8 mouse cellular contexts compared by ENCODE assay signal in genomic region chr7:109751427-109752007, GRCm38 (mm10). TPM values are rescaled to one million over a fixed set of nuclear protein-coding genes. Genes with fewer than 3 reads are reported as not detected.
DNase-seq lines count a peak whose midpoint lies in the region; ATAC-seq and TF ChIP-seq lines count a peak whose summit lies in the region.

No protein-coding gene starts in this region.

- peak overlapping the region; percentile 67 for H3K4me2 ChIP-seq in embryonic facial prominence, embryonic 14.5 days (ENCODE audit: low read depth, low read length)
- H3K4me2 ChIP-seq in intestine, embryonic 14.5 days (ENCODE audit: low read length): peak overlapping the region; percentile 90

- no peak for ATAC-seq in embryonic facial prominence, embryonic 14.5 days (ENCODE audit: low read depth)
- no peak; the same call in none of the 2 replicates for ATAC-seq in intestine, embryonic 14.5 days (replicated peaks; ENCODE audit: low FRiP score, low TSS enrichment, low read depth)
- peak; percentile 19 for ATAC-seq in megakaryocyte progenitor cell, adult 5-6 weeks (replicated peaks; ENCODE audit: poor library complexity)

- H3K9me3 ChIP-seq in embryonic facial prominence, embryonic 14.5 days (ENCODE audit: control insufficient read depth, low read length): no peaks in the 10 kb centered on the region
- no peaks in the 10 kb centered on the region for H3K9me3 ChIP-seq in intestine, embryonic 14.5 days (ENCODE audit: control insufficient read depth, low read length)

- no peak for TF ChIP-seq CTCF in liver, adult 2 months (IDR thresholded peaks at IDR 0.05; ENCODE audit: low read depth, low read length)

- peaks cover 7% of the 10 kb centered on the region; the same call in 1 of the 2 replicates for H3K4me1 ChIP-seq in liver, adult 2 months (ENCODE audit: control insufficient read depth, insufficient read depth, low read length)
- peaks cover 16% of the 10 kb centered on the region for H3K4me1 ChIP-seq in embryonic facial prominence, embryonic 14.5 days (ENCODE audit: control insufficient read depth, insufficient read depth, low read length)
- peaks cover 5% of the 10 kb centered on the region for H3K4me1 ChIP-seq in intestine, embryonic 14.5 days (replicated peaks; ENCODE audit: control insufficient read depth, insufficient read depth, low read length)

- no peak for TF ChIP-seq POLR2A in liver, adult 2 months (IDR thresholded peaks at IDR 0.05; ENCODE audit: extremely low read depth, insufficient read depth, low read length)

- peak overlapping the region; percentile 96 for H3K9ac ChIP-seq in liver, adult 2 months (ENCODE audit: low read depth, low read length)
- peak overlapping the region; percentile 80 for H3K9ac ChIP-seq in embryonic facial prominence, embryonic 14.5 days (ENCODE audit: low read depth, low read length)
- peak overlapping the region; percentile 88 for H3K9ac ChIP-seq in intestine, embryonic 14.5 days (ENCODE audit: low read length)

- H3K79me2 ChIP-seq in liver, adult 2 months (ENCODE audit: control insufficient read depth, insufficient read depth, low read length): no peaks in the 10 kb centered on the region; the same call in 1 of the 2 replicates

- H3K27ac ChIP-seq in liver, adult 2 months (replicated peaks; ENCODE audit: insufficient read depth, low read depth, low read length): peak overlapping the region; percentile 93
- peak overlapping the region; percentile 83 for H3K27ac ChIP-seq in embryonic facial prominence, embryonic 14.5 days (replicated peaks; ENCODE audit: low read depth, low read length)
- peak overlapping the region; percentile 78 for H3K27ac ChIP-seq in intestine, embryonic 14.5 days (ENCODE audit: low read depth)

- peaks cover 2% of the 10 kb centered on the region; the same call in 1 of the 2 replicates for H3K36me3 ChIP-seq in liver, adult 2 months (ENCODE audit: control insufficient read depth, insufficient read depth, low read length)
- peaks cover 4% of the 10 kb centered on the region; the same call in 1 of the 2 replicates for H3K36me3 ChIP-seq in embryonic facial prominence, embryonic 14.5 days (ENCODE audit: control insufficient read depth, insufficient read depth, low read length)
- H3K36me3 ChIP-seq in intestine, embryonic 14.5 days (ENCODE audit: control insufficient read depth, insufficient read depth, low read length): no peaks in the 10 kb centered on the region

- WGBS in liver, adult 2 months: 3% methylated on average over 13 of the region's 13 CpGs
- WGBS in embryonic facial prominence, embryonic 14.5 days: 3% methylated on average over 13 of the region's 13 CpGs
- 2% methylated on average over 13 of the region's 13 CpGs for WGBS in intestine, embryonic 14.5 days

- H3K27me3 ChIP-seq in liver, adult 2 months (ENCODE audit: control insufficient read depth, insufficient read depth, low read length): no peaks in the 10 kb centered on the region
- H3K27me3 ChIP-seq in embryonic facial prominence, embryonic 14.5 days (replicated peaks; ENCODE audit: control insufficient read depth, insufficient read depth, low read length): no peaks in the 10 kb centered on the region
- no peaks in the 10 kb centered on the region for H3K27me3 ChIP-seq in intestine, embryonic 14.5 days (replicated peaks; ENCODE audit: control insufficient read depth, insufficient read depth, low read length)

- DNase-seq in liver, adult 2 months (ENCODE audit: extremely low read depth, low read depth, low spot score): no peak
- DNase-seq in liver: no peak
- DNase-seq in embryonic facial prominence, embryonic 14.5 days (ENCODE audit: low spot score): no peak
- no peak for DNase-seq in intestine, embryonic 14.5 days (ENCODE audit: low spot score)
- no peak for DNase-seq in left cerebral cortex, adult 9 months (ENCODE audit: low spot score in 2 of 2)
- no peak for DNase-seq in layer of hippocampus, adult 18-20 months (ENCODE audit: low spot score in 2 of 2)
- no peak for DNase-seq in gastrocnemius, adult 8-10 months (ENCODE audit: low spot score in 2 of 2)

- H3K4me3 ChIP-seq in liver, adult 2 months (ENCODE audit: insufficient read depth, low read depth, low read length): peak overlapping the region; percentile 88
- H3K4me3 ChIP-seq in embryonic facial prominence, embryonic 14.5 days (ENCODE audit: low read depth, low read length): peak overlapping the region; percentile 69
- peak overlapping the region; percentile 85 for H3K4me3 ChIP-seq in intestine, embryonic 14.5 days (ENCODE audit: low read depth, low read length)

RNA-seq across cellular contexts. Expression of gene Tmem9b, which starts 1.2 kb away (rescaled TPM):
- 25.2 and 26.3 TPM in 2 replicates for total RNA-seq in liver, adult 2 months (2014; rRNA removed)
- 16.5 and 18.4 TPM in 2 replicates for polyA plus RNA-seq in liver, adult 2 months (2012; rRNA removed)
- polyA plus RNA-seq in embryonic facial prominence, embryonic 14.5 days (2014; fragmentation: Nextera tagmentation; extraction: Ambion mirVana): 71.2 and 73.6 TPM in 2 replicates
- 51.3 and 52.2 TPM in 2 replicates for polyA plus RNA-seq in intestine, embryonic 14.5 days (2014; fragmentation: Nextera tagmentation; extraction: Ambion mirVana)
- total RNA-seq in megakaryocyte progenitor cell, adult 5-6 weeks (2015): 40.5 and 46.5 TPM in 2 replicates
- total RNA-seq in megakaryocyte progenitor cell, adult 5-6 weeks (2017): 16.6 and 26.2 TPM in 2 replicates
- 100 to 1,000 TPM; 102 to 104 TPM for total RNA-seq in layer of hippocampus, adult 18-20 months (2021)
- 10 to 100 TPM; 28.9 to 32.9 (median 31.3) TPM for total RNA-seq in gastrocnemius, adult 8-10 months (2022)

RNA-seq across cellular contexts. Expression of gene Ascl3, which starts 20.0 kb away (rescaled TPM):
- not detected in 2 replicates for total RNA-seq in liver, adult 2 months (2014; rRNA removed)
- 0.18 TPM in 1 of 2 replicates, not detected in the other for polyA plus RNA-seq in liver, adult 2 months (2012; rRNA removed)
- 0.42 TPM in 1 of 2 replicates, not detected in the other for polyA plus RNA-seq in embryonic facial prominence, embryonic 14.5 days (2014; fragmentation: Nextera tagmentation; extraction: Ambion mirVana)
- 0.46 TPM in 1 of 2 replicates, not detected in the other for polyA plus RNA-seq in intestine, embryonic 14.5 days (2014; fragmentation: Nextera tagmentation; extraction: Ambion mirVana)
- total RNA-seq in megakaryocyte progenitor cell, adult 5-6 weeks (2015): not detected in 2 replicates
- not detected in 2 replicates for total RNA-seq in megakaryocyte progenitor cell, adult 5-6 weeks (2017)
- total RNA-seq in layer of hippocampus, adult 18-20 months (2021): not detected
- total RNA-seq in gastrocnemius, adult 8-10 months (2022): not detected

RNA-seq across cellular contexts. Expression of gene BC051019, which starts 27.9 kb away (rescaled TPM):
- not detected in 2 replicates for total RNA-seq in liver, adult 2 months (2014; rRNA removed)
- not detected in 2 replicates for polyA plus RNA-seq in liver, adult 2 months (2012; rRNA removed)
- polyA plus RNA-seq in embryonic facial prominence, embryonic 14.5 days (2014; fragmentation: Nextera tagmentation; extraction: Ambion mirVana): 1.1 and 4.6 TPM in 2 replicates
- polyA plus RNA-seq in intestine, embryonic 14.5 days (2014; fragmentation: Nextera tagmentation; extraction: Ambion mirVana): not detected in 2 replicates
- not detected in 2 replicates for total RNA-seq in megakaryocyte progenitor cell, adult 5-6 weeks (2015)
- not detected in 2 replicates for total RNA-seq in megakaryocyte progenitor cell, adult 5-6 weeks (2017)
- under 1 TPM; 0.15 to 0.20 TPM for total RNA-seq in layer of hippocampus, adult 18-20 months (2021)
- total RNA-seq in gastrocnemius, adult 8-10 months (2022): not detected

RNA-seq across cellular contexts. Expression of gene Nrip3, which starts 30.3 kb away (rescaled TPM):
- total RNA-seq in liver, adult 2 months (2014; rRNA removed): 0.07 TPM in 1 of 2 replicates, not detected in the other
- not detected in 2 replicates for polyA plus RNA-seq in liver, adult 2 months (2012; rRNA removed)
- polyA plus RNA-seq in embryonic facial prominence, embryonic 14.5 days (2014; fragmentation: Nextera tagmentation; extraction: Ambion mirVana): 1.8 and 1.9 TPM in 2 replicates
- 0.30 and 0.55 TPM in 2 replicates for polyA plus RNA-seq in intestine, embryonic 14.5 days (2014; fragmentation: Nextera tagmentation; extraction: Ambion mirVana)
- total RNA-seq in megakaryocyte progenitor cell, adult 5-6 weeks (2015): not detected in 2 replicates
- total RNA-seq in megakaryocyte progenitor cell, adult 5-6 weeks (2017): 0.04 TPM in 1 of 2 replicates, not detected in the other
- 100 to 1,000 TPM; 215 to 224 TPM for total RNA-seq in layer of hippocampus, adult 18-20 months (2021)
- total RNA-seq in gastrocnemius, adult 8-10 months (2022): under 1 TPM in 1 of 4 experiments, not detected in 3; 0.05 TPM

RNA-seq across cellular contexts. Expression of gene Akip1, which starts 48.0 kb away (rescaled TPM):
- 17.2 and 20.2 TPM in 2 replicates for total RNA-seq in liver, adult 2 months (2014; rRNA removed)
- polyA plus RNA-seq in liver, adult 2 months (2012; rRNA removed): 14.0 and 15.9 TPM in 2 replicates
- 30.9 and 37.1 TPM in 2 replicates for polyA plus RNA-seq in embryonic facial prominence, embryonic 14.5 days (2014; fragmentation: Nextera tagmentation; extraction: Ambion mirVana)
- polyA plus RNA-seq in intestine, embryonic 14.5 days (2014; fragmentation: Nextera tagmentation; extraction: Ambion mirVana): 29.0 and 30.9 TPM in 2 replicates
- 55.0 and 58.3 TPM in 2 replicates for total RNA-seq in megakaryocyte progenitor cell, adult 5-6 weeks (2015)
- 31.7 and 32.2 TPM in 2 replicates for total RNA-seq in megakaryocyte progenitor cell, adult 5-6 weeks (2017)
- total RNA-seq in layer of hippocampus, adult 18-20 months (2021): 1 to 10 TPM; 5.1 to 6.5 TPM
- 10 to 100 TPM; 15.6 to 26.7 (median 24.0) TPM for total RNA-seq in gastrocnemius, adult 8-10 months (2022)
